Mouse (Mus musculus) hindbrain, postnatal 0 days (tissue): Measurements from ENCODE around the gene Luzp1. TPM values are rescaled to one million over a fixed set of nuclear protein-coding genes. Genes with fewer than 3 reads are reported as not detected.

Source experiments
- ATAC-seq: fragments of 200-750 bp; cut with Nextera tagmentation; 2 replicates; pipeline ENCODE4 v1.8.0; 2017; ENCODE audit warnings: mild to moderate bottlenecking, moderate TSS enrichment, moderate library complexity
- DNase-seq: peaks from one replicate; pipeline ENCODE4 v3.0.0-alpha.2; 2015; ENCODE audit warnings: low spot score
- H3K27ac ChIP-seq: fragments of 300-500 bp; sonication (generic); 2 replicates; pipeline ENCODE4 v1.5.1; 2014; ENCODE audit warnings: mild to moderate bottlenecking
- H3K27me3 ChIP-seq: fragments of 300-500 bp; sonication (generic); 2 replicates; pipeline ENCODE4 v1.6.1; 2014; ENCODE audit warnings: low read length, mixed read lengths; ENCODE audit not compliant: insufficient read depth
- H3K36me3 ChIP-seq: fragments of 300-500 bp; sonication (generic); 2 replicates; pipeline ENCODE4 v1.6.1; 2014; ENCODE audit warnings: low read length, mixed read lengths; ENCODE audit not compliant: insufficient read depth
- H3K4me1 ChIP-seq: fragments of 300-500 bp; sonication (generic); 2 replicates; pipeline ENCODE4 v1.6.1; 2014; ENCODE audit warnings: antibody characterized with exemption, low read length, mixed read lengths; ENCODE audit not compliant: insufficient read depth
- H3K4me2 ChIP-seq: fragments of 300-500 bp; sonication (generic); 2 replicates; pipeline ENCODE4 v1.6.1; 2014; ENCODE audit warnings: low read depth, mild to moderate bottlenecking, low read length, moderate library complexity, mixed read lengths
- H3K4me3 ChIP-seq: fragments of 300-500 bp; sonication (generic); 2 replicates; pipeline ENCODE4 v1.5.1; 2014; ENCODE audit warnings: low read length
- H3K9ac ChIP-seq: fragments of 300-500 bp; sonication (generic); replicated peaks from 2 replicates; pipeline ENCODE4 v1.6.1; 2014; ENCODE audit warnings: mild to moderate bottlenecking, low read length, moderate library complexity, mixed read lengths
- H3K9me3 ChIP-seq: fragments of 300-500 bp; sonication (generic); 2 replicates; pipeline ENCODE4 v1.6.1; 2016; ENCODE audit warnings: low read length, mixed read lengths
- CTCF ChIP-seq: IDR thresholded peaks from 2 replicates; pipeline ENCODE4 v1.5.1; 2016; ENCODE audit warnings: antibody characterized with exemption, control low read depth, low read depth
- WGBS: fragments of 180-500 bp; shearing (Covaris S2); extraction: QIAGEN DNeasy Blood & Tissue Kit; methylation state at CpG from one replicate; pipeline ENCODE4 v1.1.7; 2014; 5-methylcytosine and 5-hydroxymethylcytosine counted together
- polyA plus RNA-seq: library from polyadenylated mRNA; unstranded; fragments of >200 nt; fragmentation: Nextera tagmentation; extraction: Ambion mirVana; gene quantifications from 2 replicates; pipeline ENCODE4 v1.2.1, GENCODE M21; 2015
- total RNA-seq: library from RNA; depleted of rRNA; stranded (reverse); fragments of >200 nt; gene quantifications from 2 replicates; pipeline ENCODE4 v1.2.3, GENCODE M21; 2014; rRNA removed

Gene Luzp1
- total and polyA plus RNA-seq, 2 experiments from 2014 or later: 18.3 to 76.4 TPM

- peak overlapping the region; percentile 99 for H3K9ac ChIP-seq
- no peaks in the 10 kb centered on the region for H3K9me3 ChIP-seq
- H3K27ac ChIP-seq: peak overlapping the region; percentile 96
- ATAC-seq (no peak), DNase-seq (peak; percentile 73)
- no peaks in the 10 kb centered on the region for H3K27me3 ChIP-seq
- H3K36me3 ChIP-seq: no peaks in the 10 kb centered on the region
- TF ChIP-seq CTCF: no peak
- peak overlapping the region; percentile 59 for H3K4me2 ChIP-seq
- peaks cover 3% of the 10 kb centered on the region; the same call in 1 of the 2 replicates for H3K4me1 ChIP-seq
- under 1% methylated on average over 13 of the region's 13 CpGs for WGBS
- H3K4me3 ChIP-seq: peak overlapping the region; percentile 92
These were observed 131.9 kb downstream of the Luzp1 start for GRCm38 (mm10) chr4:136601476-136601875.

GRCm38 (mm10) chr4:136602018-136602554, 132.5 kb downstream of the Luzp1 start:
- peak; percentile 69 for ATAC-seq
- under 1% methylated on average over 51 of the region's 68 CpGs for WGBS
- Histone ChIP-seq H3K9ac (peak overlapping the region; percentile 99), H3K4me3 (peak overlapping the region; percentile 92), H3K4me2 (peak overlapping the region; percentile 59), H3K9me3 (no peaks in the 10 kb centered on the region), H3K4me1 (peaks cover 3% of the 10 kb centered on the region; the same call in 1 of the 2 replicates), H3K36me3 (no peaks in the 10 kb centered on the region), H3K27ac (peak overlapping the region; percentile 96), H3K27me3 (no peaks in the 10 kb centered on the region)
- TF ChIP-seq CTCF: no peak
- DNase-seq: peak; percentile 43

- ATAC-seq: peak; percentile 90
- Histone ChIP-seq H3K9ac (peak within 1 kb of the TSS; percentile 99), H3K9me3 (no peaks in the 10 kb centered on the region), H3K27me3 (no peaks in the 10 kb centered on the region), H3K4me1 (peaks cover 3% of the 10 kb centered on the region; the same call in 1 of the 2 replicates), H3K4me2 (peak within 1 kb of the TSS; percentile 59), H3K36me3 (no peaks in the 10 kb centered on the region), H3K27ac (peak within 1 kb of the TSS; percentile 96), H3K4me3 (peak within 1 kb of the TSS; percentile 92)
- peak; percentile 97 for TF ChIP-seq CTCF
- WGBS: under 1% methylated on average over 42 of the region's 45 CpGs
- DNase-seq: peak; percentile 98
These were observed 133.0 kb downstream of the Luzp1 start, which contains the start of gene Kdm1a for GRCm38 (mm10) chr4:136602568-136602967. Kdm1a (minus strand) TSS chr4:136602723.

Other genes with a start within 250 kb of the Luzp1 start
- 2.2 TPM in 1 of 2 replicates, not detected in the other for gene Tcea3, start 222.0 kb upstream of the Luzp1 start, total RNA-seq
- 2.7 and 3.3 TPM in 2 replicates for gene Tcea3, start 222.0 kb upstream of the Luzp1 start, polyA plus RNA-seq
- 53.4 and 61.5 TPM in 2 replicates for gene Zfp46, start 185.1 kb upstream of the Luzp1 start, total RNA-seq
- gene Zfp46, start 185.1 kb upstream of the Luzp1 start, polyA plus RNA-seq: 22.4 and 22.6 TPM in 2 replicates
- 66.4 and 69.0 TPM in 2 replicates for gene Hnrnpr, start 158.8 kb upstream of the Luzp1 start, total RNA-seq
- gene Hnrnpr, start 158.8 kb upstream of the Luzp1 start, polyA plus RNA-seq: 154 and 159 TPM in 2 replicates
- 2.7 and 3.7 TPM in 2 replicates for gene Htr1d, start 46.2 kb upstream of the Luzp1 start, total RNA-seq
- gene Htr1d, start 46.2 kb upstream of the Luzp1 start, polyA plus RNA-seq: 3.6 and 4.0 TPM in 2 replicates
- 0.29 and 1.0 TPM in 2 replicates for gene 6030445D17Rik, start 7.5 kb upstream of the Luzp1 start, total RNA-seq
- gene 6030445D17Rik, start 7.5 kb upstream of the Luzp1 start, polyA plus RNA-seq: 0.16 and 0.37 TPM in 2 replicates
- gene Kdm1a, start 133.0 kb downstream of the Luzp1 start, total RNA-seq: 121 and 123 TPM in 2 replicates
- gene Kdm1a, start 133.0 kb downstream of the Luzp1 start, polyA plus RNA-seq: 41.2 and 44.8 TPM in 2 replicates
- gene Tex46, start 140.7 kb downstream of the Luzp1 start, total RNA-seq: not detected in 2 replicates
- not detected in 2 replicates for gene Tex46, start 140.7 kb downstream of the Luzp1 start, polyA plus RNA-seq
- 0.42 TPM in 1 of 2 replicates, not detected in the other for gene Lactbl1, start 152.9 kb downstream of the Luzp1 start, total RNA-seq
- gene Lactbl1, start 152.9 kb downstream of the Luzp1 start, polyA plus RNA-seq: 0.06 TPM in 2 replicates